Mouse (Mus musculus): ENCODE data around the gene Gm3435.
"Not testable (repeated sequence)": the region's sequence is repeated elsewhere in the genome, so short reads cannot be mapped to it uniquely, and the experiment has no call there.

Gene Gm3435

DNA sequence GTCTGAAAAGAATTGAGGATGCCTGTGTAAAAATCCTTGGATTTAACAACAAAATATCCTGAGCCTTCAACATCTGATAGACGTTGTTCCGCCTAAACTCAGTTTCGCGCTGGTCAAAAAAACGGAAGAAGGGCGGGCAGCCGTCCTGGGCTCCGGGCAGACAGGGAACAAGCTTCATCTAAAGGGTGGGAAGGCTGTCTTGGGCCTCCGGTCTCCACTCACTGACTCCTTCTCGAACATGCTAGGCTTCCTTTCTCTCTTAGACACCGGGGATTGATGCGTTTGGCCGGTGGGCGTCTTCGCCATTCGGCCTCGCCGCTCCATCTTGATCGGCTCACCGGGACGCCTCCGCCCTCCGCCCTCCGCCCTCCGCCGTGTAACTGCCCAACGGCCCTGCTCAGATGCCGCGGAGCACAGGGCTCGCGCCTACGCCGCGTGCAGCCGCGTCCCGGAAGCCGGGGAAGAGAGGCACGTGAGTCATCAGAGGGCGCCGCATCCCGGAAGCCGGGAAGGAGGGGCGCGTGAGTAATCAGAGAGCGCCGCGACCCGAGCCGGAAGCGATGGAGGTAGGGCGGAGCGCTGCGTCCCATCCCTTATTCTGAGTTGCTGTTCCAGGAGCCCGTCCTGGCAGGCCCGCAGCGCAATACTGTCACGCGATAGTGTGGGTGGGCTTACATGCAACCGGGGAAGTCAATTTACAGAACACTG is at the start of gene Gm3435:
Gene Gm3435, plus strand, starts transcription at position 471 of the 708 bp plus-strand sequence.
- not testable (repeated sequence) for DNase-seq (ENCODE audit: inconsistent ontology term)

DNA sequence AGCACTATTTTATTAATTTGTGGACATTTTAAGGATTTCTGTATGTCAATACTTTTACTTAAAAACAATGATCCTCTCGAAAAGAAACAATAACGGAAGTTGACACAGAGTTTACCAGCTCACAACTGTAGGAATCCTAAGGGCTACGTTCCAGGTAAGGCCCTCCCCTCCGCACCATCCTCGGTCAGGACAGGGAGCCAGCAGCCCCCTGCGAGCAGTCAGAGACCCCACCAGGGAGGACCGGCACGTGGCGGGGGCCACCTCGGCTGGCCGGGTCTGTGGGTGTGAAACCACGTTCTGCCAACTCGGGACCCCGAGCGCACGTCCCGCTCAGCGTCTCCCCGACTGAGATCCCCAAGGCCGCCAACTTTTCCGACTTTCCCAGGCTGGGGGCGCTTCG is 49.5 kb upstream of the Gm3435 start:
- peak; percentile 11 for DNase-seq (ENCODE audit: inconsistent ontology term)

DNA sequence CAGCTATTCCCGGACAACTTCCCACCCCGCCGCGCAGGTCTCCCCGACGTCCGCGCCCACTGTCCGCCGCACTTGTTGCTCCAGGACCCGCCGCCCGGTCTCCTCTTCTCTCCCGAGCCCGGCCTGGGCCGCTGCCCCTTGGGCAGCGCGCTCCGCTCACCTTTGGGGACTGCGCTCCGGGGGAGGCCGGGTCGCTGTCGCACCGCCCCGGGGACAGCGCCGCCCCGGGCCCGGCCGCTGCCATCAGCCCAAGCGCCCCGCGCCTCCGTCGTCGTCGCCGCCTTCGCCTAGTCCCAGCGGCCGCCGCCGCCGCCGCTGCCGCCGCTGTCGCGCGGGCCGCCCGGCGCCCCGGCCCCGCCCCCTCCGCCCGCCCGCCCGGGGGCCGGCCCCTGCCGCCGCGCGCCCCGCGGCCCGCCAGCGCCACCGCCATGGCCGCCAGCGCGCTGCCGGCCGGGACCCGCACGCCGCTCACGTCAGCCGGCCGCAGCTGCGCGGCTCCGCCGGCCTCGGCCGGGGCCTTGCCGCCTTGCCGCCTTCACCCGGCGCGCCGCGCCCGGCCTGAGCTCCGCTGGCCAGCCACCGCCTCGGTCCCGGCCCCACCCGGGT is 48.9 kb upstream of the Gm3435 start, which contains the start of gene Phf10:
Gene Phf10, minus strand, starts transcription at position 323 of the 606 bp plus-strand sequence.
- DNase-seq (ENCODE audit: inconsistent ontology term): peak; percentile 31

DNA sequence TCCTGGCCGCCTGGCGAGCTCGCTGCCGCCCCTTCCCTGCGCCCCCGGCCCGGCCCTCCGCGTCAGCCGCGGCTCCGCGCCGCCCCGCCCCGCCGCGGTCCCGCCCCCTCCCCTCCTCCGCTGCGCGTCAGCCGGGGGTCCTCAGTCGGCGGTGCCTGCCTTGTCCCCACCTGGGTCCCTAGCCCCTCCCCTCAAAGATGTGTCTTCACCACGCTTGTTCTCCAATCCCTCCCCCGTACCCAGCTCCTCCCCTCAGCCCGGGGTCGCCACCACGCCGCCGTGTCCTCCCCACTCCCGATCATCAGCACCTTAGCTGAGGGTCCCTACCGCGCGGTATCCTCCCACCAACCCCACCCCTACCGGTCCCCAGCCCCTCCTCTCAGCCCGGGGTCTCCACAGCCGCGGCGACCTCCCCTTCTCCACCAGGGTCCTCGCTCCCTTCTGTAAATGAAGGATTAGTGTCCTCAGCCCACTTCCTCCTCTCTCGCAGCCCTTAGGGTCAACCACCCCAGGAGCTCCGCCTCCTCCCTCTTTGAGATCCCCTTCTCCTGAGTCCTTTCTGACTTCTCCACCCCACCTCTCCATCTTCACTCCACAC is 48.3 kb upstream of the Gm3435 start:
- not testable (repeated sequence) for DNase-seq (ENCODE audit: inconsistent ontology term)

DNA sequence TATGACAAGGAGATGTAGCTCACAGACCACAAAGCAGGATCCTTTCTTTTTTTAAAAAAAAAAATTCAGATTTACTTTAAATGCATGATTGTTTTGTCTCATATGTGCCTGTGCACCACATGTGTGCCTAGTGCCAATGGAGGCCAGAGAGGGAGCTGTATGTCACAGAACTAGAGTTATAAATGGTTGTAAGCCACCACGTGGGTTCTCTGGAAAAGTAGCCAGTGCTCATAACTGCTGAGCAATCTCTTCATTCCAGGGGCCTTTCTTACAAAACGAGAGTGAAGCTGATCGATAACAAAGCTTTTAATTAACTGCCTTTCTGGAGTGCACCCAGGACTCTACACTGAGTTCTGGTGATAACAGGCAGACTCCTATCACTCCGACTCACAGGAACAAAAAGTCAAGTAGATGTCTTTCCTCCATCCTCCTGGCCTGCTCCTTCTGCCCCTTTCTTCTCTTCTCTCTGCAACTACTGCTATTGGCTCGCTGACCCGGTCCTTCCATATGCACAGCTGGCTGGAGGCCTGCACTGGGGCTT is 41.5 kb upstream of the Gm3435 start:
- DNase-seq (ENCODE audit: inconsistent ontology term): not testable (repeated sequence)

DNA sequence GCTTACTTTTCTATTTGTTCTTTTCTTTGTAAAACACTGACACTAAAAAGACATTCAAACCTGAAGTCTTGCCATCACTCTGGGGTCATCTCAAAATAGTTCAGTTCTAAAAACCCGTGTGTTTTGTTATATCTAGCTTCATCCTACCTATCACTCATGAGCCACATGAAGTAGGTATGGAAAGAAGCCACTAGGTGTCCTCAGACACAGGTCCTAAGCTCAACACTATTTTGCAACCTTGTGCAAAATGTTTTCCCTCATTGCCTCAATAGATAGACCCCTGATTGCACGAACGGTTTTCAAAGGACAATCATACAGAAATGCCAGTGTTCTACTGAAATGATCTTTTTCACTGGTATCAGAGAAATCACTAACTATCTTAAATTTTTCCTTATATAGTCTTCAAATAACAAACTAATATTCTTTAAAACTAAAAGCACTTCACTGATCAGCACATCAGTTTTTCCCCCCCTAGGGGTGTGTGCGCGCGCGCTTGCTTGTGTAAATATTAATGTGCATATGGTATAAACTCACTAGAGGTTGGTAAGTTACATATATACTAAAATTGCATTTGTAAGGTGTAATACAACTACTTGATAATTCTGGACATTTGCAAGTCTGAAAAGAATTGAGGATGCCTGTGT is 32.1 kb upstream of the Gm3435 start:
- DNase-seq (ENCODE audit: inconsistent ontology term): not testable (repeated sequence)

DNA sequence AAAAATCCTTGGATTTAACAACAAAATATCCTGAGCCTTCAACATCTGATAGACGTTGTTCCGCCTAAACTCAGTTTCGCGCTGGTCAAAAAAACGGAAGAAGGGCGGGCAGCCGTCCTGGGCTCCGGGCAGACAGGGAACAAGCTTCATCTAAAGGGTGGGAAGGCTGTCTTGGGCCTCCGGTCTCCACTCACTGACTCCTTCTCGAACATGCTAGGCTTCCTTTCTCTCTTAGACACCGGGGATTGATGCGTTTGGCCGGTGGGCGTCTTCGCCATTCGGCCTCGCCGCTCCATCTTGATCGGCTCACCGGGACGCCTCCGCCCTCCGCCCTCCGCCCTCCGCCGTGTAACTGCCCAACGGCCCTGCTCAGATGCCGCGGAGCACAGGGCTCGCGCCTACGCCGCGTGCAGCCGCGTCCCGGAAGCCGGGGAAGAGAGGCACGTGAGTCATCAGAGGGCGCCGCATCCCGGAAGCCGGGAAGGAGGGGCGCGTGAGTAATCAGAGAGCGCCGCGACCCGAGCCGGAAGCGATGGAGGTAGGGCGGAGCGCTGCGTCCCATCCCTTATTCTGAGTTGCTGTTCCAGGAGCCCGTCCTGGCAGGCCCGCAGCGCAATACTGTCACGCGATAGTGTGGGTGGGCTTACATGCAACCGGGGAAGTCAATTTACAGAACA is 31.5 kb upstream of the Gm3435 start, which contains the start of the genes 9030025P20Rik and Gm3417:
Gene 9030025P20Rik, plus strand, starts transcription at position 107 of the 677 bp plus-strand sequence.
Gene Gm3417, minus strand, starts transcription at position 429 of the 677 bp plus-strand sequence.
- not testable (repeated sequence) for DNase-seq (ENCODE audit: inconsistent ontology term)

DNA sequence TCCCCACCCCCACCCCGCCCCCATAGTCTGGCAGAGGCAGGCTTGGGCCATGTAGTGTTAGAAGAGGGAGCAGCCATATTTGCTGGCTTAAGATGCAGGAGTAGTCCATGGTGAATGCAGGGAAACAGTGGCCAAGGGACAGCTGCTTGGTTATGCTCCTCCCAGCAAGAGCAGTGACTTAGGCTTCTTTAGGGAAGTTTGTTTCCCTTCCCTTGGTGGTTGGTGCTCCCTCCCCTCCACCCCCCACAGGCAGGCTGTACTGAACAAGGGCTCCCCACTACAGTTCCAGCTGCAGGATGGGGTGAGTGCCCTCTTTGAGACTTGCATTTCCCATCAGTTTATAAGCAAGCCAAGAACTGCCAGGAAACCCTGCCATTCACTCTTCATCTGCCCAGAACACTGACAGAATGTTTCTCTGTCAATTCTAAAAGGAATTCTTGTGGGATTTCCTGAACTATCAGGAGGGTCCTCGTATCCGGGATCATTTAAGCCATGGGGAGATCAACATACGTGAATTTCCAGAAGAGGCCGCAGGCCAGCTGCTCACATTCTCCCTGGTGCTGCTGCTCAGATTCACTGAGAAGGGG is 19.8 kb upstream of the Gm3435 start:
- not testable (repeated sequence) for DNase-seq (ENCODE audit: inconsistent ontology term)

DNA sequence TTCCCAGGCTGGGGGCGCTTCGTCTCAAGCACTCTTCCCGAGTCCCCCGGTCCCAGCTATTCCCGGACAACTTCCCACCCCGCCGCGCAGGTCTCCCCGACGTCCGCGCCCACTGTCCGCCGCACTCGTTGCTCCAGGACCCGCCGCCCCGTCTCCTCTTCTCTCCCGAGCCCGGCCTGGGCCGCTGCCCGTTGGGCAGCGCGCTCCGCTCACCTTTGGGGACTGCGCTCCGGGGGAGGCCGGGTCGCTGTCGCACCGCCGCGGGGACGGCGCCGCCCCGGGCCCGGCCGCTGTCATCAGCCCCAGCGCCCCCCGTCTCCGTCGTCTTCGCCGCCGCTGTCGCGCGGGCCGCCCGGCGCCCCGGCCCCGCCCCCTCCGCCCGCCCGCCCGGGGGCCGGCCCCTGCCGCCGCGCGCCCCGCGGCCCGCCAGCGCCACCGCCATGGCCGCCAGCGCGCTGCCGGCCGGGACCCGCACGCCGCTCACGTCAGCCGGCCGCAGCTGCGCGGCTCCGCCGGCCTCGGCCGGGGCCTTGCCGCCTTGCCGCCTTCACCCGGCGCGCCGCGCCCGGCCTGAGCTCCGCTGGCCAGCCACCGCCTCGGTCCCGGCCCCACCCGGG is 17.3 kb upstream of the Gm3435 start:
- not testable (repeated sequence) for DNase-seq (ENCODE audit: inconsistent ontology term)

DNA sequence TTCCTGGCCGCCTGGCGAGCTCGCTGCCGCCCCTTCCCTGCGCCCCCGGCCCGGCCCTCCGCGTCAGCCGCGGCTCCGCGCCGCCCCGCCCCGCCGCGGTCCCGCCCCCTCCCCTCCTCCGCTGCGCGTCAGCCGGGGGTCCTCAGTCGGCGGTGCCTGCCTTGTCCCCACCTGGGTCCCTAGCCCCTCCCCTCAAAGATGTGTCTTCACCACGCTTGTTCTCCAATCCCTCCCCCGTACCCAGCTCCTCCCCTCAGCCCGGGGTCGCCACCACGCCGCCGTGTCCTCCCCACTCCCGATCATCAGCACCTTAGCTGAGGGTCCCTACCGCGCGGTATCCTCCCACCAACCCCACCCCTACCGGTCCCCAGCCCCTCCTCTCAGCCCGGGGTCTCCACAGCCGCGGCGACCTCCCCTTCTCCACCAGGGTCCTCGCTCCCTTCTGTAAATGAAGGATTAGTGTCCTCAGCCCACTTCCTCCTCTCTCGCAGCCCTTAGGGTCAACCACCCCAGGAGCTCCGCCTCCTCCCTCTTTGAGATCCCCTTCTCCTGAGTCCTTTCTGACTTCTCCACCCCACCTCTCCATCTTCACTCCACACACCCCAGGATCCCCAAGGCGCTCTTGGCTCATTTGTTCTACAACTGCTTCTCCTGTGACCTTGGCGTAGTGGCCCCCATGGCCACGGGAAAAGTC is 16.7 kb upstream of the Gm3435 start:
- DNase-seq (ENCODE audit: inconsistent ontology term): not testable (repeated sequence)

DNA sequence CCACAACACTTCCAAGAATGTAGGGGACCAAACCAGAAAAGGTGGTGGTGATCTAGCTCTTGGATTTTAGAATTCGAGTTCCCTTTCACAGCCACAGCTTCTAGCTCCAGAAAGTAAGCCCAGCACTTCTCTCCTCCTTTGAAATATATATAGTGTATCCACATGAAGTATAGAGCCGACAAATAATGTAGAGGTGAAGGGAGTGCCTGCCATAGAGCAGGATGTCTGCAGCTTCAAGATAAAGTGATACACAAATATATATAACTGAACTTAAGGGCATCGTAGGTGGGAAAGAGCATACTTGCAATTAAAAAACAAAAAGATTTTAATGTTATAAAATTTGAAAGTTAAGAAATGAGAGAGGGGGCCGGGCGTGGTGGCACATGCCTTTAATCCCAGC is 15.8 kb upstream of the Gm3435 start:
- DNase-seq (ENCODE audit: inconsistent ontology term): not testable (repeated sequence)

DNA sequence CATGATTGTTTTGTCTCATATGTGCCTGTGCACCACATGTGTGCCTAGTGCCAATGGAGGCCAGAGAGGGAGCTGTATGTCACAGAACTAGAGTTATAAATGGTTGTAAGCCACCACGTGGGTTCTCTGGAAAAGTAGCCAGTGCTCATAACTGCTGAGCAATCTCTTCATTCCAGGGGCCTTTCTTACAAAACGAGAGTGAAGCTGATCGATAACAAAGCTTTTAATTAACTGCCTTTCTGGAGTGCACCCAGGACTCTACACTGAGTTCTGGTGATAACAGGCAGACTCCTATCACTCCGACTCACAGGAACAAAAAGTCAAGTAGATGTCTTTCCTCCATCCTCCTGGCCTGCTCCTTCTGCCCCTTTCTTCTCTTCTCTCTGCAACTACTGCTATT is 9.9 kb upstream of the Gm3435 start:
- not testable (repeated sequence) for DNase-seq (ENCODE audit: inconsistent ontology term)

DNA sequence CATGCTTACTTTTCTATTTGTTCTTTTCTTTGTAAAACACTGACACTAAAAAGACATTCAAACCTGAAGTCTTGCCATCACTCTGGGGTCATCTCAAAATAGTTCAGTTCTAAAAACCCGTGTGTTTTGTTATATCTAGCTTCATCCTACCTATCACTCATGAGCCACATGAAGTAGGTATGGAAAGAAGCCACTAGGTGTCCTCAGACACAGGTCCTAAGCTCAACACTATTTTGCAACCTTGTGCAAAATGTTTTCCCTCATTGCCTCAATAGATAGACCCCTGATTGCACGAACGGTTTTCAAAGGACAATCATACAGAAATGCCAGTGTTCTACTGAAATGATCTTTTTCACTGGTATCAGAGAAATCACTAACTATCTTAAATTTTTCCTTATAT is 888 bp upstream of the Gm3435 start:
- DNase-seq (ENCODE audit: inconsistent ontology term): not testable (repeated sequence)

DNA sequence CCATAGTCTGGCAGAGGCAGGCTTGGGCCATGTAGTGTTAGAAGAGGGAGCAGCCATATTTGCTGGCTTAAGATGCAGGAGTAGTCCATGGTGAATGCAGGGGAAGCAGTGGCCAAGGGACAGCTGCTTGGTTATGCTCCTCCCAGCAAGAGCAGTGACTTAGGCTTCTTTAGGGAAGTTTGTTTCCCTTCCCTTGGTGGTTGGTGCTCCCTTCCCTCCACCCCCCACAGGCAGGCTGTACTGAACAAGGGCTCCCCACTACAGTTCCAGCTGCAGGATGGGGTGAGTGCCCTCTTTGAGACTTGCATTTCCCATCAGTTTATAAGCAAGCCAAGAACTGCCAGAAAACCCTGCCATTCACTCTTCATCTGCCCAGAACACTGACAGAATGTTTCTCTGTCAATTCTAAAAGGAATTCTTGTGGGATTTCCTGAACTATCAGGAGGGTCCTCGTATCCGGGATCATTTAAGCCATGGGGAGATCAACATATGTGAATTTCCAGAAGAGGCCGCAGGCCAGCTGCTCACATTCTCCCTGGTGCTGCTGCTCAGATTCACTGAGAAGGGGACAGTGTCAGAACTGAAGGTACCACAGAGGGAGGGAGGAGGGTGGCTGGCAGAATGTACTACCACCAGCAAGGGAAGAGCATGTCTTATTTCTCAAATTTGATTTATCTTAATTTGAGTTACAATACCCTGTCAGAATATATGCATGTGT is 11.7 kb downstream of the Gm3435 start:
- DNase-seq (ENCODE audit: inconsistent ontology term): not testable (repeated sequence)

DNA sequence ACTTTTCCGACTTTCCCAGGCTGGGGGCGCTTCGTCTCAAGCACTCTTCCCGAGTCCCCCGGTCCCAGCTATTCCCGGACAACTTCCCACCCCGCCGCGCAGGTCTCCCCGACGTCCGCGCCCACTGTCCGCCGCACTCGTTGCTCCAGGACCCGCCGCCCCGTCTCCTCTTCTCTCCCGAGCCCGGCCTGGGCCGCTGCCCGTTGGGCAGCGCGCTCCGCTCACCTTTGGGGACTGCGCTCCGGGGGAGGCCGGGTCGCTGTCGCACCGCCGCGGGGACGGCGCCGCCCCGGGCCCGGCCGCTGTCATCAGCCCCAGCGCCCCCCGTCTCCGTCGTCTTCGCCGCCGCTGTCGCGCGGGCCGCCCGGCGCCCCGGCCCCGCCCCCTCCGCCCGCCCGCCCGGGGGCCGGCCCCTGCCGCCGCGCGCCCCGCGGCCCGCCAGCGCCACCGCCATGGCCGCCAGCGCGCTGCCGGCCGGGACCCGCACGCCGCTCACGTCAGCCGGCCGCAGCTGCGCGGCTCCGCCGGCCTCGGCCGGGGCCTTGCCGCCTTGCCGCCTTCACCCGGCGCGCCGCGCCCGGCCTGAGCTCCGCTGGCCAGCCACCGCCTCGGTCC is 14.0 kb downstream of the Gm3435 start:
- DNase-seq (ENCODE audit: inconsistent ontology term): not testable (repeated sequence)

DNA sequence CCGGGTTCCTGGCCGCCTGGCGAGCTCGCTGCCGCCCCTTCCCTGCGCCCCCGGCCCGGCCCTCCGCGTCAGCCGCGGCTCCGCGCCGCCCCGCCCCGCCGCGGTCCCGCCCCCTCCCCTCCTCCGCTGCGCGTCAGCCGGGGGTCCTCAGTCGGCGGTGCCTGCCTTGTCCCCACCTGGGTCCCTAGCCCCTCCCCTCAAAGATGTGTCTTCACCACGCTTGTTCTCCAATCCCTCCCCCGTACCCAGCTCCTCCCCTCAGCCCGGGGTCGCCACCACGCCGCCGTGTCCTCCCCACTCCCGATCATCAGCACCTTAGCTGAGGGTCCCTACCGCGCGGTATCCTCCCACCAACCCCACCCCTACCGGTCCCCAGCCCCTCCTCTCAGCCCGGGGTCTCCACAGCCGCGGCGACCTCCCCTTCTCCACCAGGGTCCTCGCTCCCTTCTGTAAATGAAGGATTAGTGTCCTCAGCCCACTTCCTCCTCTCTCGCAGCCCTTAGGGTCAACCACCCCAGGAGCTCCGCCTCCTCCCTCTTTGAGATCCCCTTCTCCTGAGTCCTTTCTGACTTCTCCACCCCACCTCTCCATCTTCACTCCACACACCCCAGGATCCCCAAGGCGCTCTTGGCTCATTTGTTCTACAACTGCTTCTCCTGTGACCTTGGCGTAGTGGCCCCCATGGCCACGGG is 14.7 kb downstream of the Gm3435 start:
- DNase-seq (ENCODE audit: inconsistent ontology term): not testable (repeated sequence)

DNA sequence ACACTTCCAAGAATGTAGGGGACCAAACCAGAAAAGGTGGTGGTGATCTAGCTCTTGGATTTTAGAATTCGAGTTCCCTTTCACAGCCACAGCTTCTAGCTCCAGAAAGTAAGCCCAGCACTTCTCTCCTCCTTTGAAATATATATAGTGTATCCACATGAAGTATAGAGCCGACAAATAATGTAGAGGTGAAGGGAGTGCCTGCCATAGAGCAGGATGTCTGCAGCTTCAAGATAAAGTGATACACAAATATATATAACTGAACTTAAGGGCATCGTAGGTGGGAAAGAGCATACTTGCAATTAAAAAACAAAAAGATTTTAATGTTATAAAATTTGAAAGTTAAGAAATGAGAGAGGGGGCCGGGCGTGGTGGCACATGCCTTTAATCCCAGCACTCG is 15.5 kb downstream of the Gm3435 start:
- DNase-seq (ENCODE audit: inconsistent ontology term): not testable (repeated sequence)

DNA sequence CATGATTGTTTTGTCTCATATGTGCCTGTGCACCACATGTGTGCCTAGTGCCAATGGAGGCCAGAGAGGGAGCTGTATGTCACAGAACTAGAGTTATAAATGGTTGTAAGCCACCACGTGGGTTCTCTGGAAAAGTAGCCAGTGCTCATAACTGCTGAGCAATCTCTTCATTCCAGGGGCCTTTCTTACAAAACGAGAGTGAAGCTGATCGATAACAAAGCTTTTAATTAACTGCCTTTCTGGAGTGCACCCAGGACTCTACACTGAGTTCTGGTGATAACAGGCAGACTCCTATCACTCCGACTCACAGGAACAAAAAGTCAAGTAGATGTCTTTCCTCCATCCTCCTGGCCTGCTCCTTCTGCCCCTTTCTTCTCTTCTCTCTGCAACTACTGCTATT is 21.4 kb downstream of the Gm3435 start:
- DNase-seq (ENCODE audit: inconsistent ontology term): not testable (repeated sequence)

All from Muller cell, postnatal 12 days (primary cell).